Mouse (Mus musculus): ENCODE data around the gene Tmem150c.

Tmem150c gene

DNA sequence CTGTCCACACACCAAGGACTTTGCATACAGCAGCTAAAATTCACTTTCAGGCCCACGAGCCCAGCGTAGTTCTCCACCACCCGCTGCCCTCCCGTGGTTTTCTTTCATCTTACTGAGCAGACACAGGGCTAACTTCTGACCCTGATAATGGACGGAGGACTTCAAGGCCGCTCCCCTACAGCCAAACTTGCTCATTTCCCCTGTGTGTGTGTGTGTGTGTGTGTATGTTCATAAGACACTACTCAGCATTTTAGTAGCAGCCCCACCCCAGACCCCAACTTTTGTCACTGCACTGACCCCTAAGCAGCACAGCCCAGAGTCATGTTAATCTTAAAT lies at the start of gene Tmem150c:
Gene Tmem150c (minus strand): TSS at position 171 of the 336 bp plus-strand sequence.
- in situ Hi-C loops (cut with MboI, MseI): no loop called here

DNA sequence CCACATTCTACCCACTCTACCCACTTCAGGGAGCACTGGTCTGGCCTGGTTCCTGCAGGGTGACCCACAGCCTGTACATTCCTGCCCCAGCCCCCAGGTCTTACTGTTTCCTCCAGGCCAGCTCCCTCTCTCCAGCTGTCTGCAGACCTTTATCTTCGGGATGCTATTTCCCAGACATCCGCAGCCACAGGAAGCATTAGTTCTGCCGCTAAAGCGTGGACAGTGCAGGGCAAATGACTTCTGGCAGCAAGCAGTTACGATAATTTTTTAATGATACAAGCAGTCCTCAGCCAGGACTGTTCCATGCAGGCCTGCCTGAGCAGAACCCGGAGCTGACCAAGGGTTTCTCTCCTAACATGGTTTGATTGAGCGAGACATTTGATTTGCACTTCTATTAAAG lies 49.5 kb upstream of the Tmem150c start:
- in situ Hi-C loops (cut with MboI, MseI): no loop called here

DNA sequence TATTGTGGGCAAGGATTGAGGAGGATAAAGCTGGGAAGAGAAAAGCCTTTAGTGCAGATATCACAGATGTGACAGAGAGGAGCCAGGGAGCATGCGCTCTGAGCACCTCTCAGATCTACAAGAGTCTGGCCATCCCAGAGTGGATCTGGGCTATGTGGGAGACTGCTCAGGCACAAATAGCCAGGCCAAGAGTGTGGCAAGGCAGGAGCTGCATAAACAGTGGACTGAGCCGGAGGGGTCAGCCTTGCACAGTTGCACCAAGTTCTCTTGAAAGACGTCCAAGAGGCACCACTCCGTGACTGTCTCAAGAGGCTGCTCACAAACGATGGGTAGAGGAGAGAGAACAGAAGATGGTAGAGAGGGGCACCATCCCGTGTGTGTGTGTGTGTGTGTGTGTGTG lies 47.1 kb upstream of the Tmem150c start:
- in situ Hi-C loops (cut with MboI, MseI): no loop called here

DNA sequence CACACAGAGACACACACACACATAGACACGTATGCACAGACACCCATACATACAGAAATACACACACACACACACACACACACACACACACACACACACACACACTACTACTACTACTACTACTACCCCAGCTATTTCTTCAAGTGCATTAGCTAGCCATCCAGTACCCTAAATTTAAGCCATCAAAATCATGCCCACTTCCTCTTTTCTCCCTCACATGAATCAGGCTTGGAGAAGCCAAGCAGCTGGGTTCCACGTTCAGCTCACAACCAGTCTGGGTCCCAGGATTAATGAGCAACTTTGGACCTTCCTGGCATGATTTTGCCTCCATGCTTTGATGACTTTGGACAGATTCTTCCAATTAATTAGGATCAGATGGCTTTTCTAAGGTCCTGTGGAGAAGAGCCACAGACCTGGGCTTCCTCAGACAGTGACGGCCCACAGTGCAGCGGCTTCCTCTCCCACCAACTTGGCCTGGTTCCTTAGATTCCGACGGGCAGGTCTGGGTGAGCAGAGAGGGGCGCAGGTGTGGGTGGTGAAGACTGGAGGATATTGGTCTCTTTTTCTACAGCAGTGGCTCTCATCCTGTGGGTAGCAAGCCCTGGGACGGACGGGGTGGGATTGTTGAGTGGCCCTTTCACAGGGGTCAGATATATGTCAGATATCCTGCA lies 46.0 kb upstream of the Tmem150c start:
- in situ Hi-C loops (cut with MboI, MseI): no loop called here

DNA sequence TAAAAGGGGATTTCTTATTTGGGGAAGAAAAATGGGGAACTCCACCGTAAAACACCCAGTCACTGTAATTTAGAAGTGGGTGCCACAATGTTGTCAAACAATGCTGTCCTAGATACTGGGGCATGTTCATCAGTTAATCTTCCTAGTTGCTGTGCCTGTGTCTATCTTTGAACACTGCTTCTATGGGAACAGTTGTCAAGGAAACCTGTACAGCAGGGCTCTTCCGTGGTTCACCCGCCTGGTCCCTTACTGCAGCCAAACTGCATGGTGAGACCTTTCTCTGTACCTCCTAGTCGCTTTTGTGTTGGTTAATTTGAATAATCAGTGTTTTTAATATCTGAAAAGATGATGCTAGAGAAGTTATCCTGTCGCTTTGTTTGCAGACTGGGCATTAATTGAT lies 41.2 kb upstream of the Tmem150c start:
- in situ Hi-C loops (cut with MboI, MseI): no loop called here

DNA sequence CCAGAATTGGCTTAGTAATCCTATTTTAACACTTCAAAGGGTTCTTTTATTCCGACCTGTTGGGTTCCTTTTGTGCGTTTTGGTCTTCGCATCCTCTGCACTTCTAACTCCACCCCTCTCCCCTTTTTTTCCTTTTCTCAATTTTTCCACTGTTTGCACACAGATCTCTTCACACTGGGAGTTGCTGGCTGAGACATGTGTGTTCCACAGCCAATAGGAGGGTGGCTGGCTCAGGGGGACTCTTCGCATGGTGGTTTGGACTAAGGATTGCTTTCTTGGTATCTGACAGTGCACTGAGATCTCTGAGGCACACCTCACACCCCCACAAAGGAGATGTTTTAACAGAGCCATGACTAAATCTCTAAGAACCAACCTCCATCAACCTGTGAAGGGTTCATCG lies 40.7 kb upstream of the Tmem150c start:
- in situ Hi-C loops (cut with MboI, MseI): no loop called here

DNA sequence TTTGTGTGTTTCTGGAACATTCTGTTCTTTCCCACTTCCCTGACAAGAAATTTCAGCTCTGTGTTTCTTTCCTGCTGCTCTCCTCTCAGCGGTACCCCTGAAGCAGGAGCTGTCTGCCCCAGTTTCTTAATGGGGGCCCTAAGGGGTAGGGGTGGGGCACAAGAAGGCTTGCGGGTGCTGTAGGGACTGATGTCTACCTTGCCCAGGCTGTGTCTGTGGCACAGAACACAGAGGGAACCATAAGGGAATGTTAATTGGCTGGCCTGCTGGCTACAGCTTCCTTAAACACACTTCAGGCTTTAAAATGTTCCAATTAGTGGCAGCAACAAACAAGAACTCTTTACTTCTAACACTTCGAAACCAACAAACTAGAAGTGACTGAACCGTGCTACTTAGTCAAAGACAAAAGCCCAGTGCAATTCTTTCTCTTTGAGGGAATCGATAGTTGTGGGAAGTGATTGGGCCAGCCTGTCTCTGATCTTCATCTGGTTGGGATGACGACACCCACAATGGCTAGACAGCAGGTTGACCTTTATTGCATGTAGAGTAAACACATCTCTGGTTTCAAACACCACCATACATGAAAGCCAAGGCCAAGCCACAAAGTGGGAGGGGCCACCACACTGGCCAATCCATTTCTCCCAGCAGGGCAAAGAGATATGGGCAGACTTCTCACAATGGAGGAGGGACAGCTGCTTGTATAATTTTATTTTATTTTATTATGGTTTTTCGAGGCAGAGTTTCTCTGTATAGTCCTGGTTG lies 39.7 kb upstream of the Tmem150c start:
- in situ Hi-C loops (cut with MboI, MseI): no loop called here

DNA sequence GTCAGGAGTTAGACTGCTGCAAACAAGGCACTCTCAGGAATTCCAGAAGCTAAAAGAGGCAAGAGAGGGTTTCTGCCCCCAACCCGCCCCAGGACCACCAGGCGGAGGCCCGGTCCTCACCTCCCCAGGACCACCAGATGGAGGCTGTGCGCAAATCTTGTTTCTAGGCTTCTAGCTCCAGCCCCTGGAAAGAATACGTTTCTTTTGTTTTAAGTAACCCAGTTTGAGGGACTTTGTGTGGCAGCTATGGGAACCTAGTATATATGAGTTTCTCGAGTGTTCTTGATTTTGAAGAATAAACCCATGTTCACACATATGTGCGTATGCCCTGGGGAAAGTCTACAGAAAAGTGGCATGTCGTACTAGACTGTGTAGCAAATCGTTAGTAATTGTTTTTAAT lies 37.9 kb upstream of the Tmem150c start:
- in situ Hi-C loops (cut with MboI, MseI): no loop called here

DNA sequence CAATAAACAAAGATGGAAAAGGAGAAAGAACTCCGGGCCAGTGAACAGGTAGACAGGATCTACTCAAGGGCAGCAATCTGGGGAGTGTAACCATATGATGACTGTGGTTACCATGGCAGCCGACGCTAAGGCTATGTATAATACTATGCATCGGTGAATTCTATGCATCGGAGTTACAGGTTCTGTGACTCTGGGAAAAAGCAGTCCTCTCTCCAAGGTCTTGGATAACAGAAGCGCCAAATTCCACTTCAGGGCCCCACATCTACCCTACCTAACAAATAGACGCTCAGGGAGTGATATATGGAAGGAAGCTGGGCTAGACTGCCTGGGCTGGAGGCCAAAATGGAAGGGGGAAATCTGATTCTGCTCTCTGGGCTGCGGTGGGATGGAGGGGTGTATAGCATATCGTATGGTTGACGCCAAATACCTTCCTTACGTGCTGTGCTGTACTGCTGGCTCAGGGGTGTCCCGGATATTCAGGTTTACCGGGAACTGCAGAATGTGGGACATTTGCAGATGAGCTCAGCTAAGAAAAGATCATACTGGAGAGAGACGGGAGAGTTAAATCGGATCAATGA lies 37.3 kb upstream of the Tmem150c start:
- in situ Hi-C loops (cut with MboI, MseI): no loop called here

DNA sequence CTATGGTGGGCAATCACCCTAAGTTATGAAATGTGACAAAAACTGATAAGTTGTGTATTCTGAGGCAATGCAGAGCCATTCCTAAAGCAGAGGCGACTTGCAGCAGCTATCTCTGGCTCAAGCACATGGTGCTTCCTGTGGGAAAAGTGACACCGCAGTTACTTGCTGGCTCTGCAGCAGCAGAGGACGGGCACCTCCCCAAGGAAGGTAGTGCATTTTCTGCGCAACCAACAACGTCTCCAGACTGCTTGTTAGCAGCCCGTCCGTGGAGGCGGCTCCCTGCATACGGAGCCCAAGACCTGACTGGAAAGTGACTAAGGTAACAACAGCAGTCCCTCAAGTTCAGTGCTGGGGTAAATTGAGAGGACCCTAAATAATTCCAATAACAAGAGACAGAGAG lies 36.8 kb upstream of the Tmem150c start:
- in situ Hi-C loops (cut with MboI, MseI): no loop called here

DNA sequence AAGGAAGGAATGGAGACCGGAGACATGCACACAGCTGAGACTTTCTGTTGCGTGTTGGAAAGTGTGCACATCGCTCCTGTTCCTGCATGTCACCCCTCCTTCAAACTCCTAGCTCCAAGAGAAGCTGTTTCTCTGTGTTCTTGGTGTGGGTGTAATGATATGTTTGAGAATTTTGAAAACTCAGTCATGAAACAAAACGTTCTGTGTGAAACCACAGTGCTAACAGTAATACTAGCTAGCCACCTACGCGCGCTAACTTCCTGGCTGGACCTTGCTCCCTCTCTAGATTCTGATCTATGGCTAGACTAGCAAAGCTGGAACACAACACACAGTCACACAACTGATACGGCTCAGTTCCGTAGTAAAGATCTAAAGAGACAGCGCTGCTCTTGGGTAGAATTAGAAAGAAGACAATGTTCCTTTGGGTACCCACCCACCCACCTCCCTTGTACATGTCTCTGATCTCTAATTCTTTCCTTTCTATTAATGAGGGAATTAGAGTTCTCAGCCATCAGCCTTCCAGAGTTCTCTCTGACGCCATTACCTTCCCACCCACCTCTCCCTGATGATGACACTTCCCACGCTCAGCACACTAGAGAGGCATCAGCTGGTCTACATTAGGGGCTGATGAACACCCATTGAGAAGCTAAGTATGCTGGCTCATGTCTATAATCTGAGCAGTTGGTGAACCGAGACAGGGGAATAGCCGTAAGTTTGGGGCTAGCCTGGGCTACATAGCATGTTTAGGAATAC lies 32.0 kb upstream of the Tmem150c start:
- in situ Hi-C loops (cut with MboI, MseI): no loop called here

DNA sequence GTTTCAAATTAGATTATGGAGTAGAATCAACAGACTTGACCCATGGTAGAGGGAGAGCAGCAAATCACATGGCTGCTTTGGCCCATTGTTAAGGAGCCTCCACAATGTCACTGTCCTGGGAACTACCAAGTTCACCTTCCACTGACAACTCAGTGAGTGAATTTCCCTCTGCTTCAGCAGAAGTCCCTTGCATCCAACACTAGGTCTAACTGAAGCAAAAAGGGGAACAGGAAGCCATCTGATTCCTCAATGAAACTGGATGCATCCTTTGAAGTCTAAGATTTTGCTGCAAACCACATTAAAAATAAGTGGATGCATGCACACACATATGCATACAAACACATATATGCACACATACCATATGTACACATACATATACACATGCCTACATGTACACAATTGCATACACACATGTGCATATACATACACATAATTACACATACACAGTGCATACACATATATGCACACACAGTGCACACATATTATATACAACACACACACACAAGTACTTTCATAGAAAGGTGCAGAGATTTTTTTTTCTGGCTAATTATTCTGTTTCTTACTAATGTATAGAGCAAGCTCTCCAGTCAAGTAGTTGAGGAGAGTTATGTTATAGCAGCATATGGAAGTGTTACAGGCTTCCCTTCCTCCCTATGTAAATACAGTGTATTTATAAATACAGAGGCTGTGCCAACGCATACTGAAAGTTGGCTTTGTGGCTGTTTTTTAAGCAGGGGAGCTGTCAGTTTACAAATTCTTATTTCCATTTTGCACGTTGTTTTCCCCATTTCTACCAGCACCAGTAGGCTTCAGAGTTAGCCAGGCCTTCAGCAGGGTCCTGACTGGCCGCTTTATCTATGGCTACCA lies 27.7 kb upstream of the Tmem150c start:
- in situ Hi-C loops (cut with MboI, MseI): no loop called here

DNA sequence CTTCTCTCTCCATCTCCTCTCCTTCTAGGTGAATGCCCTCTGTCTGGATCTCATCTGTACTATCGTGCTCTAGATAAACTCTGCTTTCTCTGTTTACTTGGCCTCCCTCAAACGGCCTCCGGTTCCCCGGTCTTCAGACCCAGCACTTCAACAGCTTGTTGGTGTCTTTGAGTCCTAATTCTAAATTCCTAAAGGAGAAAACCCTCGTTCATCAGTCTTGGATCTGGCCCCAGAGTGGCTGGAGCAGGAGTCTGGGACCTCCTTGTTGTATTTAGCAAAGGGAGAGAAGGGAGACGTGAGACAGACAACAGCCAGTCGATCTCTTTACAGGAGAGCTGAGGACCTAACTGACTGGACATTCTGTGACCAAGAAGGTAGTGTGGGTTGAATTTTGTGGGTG lies 27.0 kb upstream of the Tmem150c start:
- in situ Hi-C loops (cut with MboI, MseI): no loop called here

DNA sequence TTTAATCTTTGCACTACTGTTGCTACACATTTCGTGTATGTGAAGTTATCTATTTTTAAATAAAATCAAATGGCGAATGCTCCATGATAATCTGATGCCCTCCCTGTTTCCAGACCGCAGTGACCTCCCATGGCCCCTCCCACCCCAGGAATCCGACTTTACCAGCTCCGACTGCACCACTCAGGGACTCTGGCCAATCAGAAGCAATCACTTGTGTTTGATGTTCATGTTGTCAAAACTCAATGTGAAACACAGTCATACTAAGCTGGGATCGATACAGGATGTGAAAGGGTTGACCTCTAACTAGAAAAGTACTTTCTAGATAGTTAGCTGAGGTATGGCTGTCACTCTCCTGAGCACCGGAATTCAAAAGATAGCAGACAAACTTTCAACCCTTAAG lies 26.3 kb upstream of the Tmem150c start:
- in situ Hi-C loops (cut with MboI, MseI): no loop called here

DNA sequence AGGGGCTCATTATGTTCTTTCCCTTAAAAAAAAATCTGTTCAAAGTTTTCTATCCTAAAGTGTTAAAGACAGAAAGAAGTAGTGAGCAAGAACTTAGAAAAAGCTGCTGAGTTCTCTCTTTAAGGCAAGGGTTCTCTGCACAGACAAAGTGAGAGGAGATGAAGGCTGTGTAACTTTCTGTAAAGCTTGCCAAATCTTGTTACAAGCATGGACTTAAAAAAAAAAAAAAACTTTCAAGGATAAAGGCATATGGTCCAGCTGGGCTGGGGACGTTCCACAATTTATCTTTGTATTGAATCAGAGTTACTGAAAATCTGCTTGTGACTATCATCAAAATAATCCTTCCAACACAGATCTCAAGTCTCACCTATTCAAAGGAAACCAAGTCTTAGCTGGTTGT lies 21.4 kb upstream of the Tmem150c start:
- in situ Hi-C loops (cut with MboI, MseI): no loop called here

DNA sequence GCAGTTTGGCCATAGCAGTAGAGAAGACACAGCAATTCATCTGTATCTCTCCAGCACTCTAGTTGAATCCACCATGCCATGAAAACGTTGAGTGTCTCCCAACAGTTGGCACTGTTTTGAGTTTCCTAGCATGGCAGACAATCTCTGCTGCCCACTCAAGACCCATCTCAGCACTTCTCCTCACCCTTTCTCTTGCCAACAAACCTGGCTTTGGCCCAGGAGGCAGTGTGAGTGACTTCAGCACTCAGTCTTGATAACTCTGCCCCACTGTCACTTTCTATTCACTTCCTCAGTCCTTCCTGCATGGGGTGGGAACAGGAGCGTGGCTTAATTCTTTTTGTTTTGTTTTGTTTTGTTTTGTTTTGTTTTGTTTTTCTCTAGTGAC lies 19.2 kb upstream of the Tmem150c start:
- in situ Hi-C loops (cut with MboI, MseI): no loop called here

DNA sequence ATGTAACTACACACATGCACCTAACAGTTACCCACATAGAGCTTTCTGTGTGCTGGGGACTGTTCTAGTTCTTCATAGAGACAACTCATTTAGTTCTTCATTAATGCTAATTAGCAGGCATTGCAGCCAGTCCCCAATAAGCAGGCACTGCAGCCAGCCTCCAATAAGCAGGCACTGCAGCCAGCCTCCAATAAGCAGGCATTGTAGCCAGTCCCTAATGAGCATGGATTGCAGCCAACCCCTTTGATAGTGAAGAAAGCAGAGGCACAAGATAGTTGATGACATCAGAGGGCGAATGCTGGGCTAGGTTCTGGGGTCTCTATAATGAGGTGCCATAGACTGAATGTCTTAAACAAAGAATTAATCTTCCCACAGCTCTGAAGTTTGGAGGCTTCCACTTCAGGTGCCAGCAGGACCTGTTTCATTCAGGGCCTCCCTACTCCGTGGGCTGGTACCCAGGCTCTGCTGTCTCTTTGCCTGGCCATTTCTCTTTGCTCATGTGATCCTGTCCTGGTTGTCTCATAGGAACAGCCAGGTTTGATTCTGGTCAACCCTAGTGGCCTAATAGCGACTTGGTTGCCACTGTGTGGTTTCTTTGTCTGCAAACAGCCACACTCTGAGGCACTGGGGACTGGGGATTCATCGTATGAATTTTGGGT lies 18.6 kb upstream of the Tmem150c start:
- in situ Hi-C loops (cut with MboI, MseI): no loop called here

DNA sequence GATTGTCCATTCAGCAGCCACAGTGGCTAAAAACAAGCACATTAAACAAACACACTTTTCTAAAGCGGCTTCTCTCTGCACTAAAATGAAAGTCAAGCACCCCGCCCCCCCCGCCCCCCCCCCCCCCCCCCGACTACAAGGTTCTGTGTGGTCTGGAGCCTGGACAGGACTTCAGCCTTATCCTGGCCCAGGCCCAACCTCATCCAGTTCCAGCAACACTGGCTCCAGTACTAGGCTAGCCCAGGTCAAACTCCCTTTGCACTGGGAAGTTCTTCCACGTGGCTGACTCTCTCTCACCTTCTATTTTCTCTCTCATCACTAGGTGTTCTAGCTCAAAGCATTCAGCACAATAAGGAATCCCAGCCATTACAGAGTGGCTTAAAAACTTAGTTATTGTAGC lies 17.9 kb upstream of the Tmem150c start:
- in situ Hi-C loops (cut with MboI, MseI): no loop called here

DNA sequence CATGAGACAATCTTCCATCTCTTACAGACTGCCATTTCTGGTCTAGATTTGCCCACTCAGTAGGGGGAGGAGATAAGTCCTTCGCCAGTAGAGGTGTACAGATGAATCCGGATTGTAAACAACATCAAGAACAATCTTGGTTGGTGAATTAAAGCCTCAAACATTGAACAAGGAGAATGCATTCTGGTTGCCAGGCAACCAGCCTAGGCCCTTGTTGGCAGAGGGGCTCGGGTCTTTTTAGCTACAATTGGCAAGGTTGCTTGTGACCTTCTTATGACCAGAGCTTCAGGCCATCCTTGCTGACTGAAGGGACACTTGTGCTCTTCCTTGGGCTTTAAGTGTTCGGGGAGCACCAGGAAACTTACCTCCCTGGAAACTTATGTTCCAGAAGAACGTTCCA lies 16.5 kb upstream of the Tmem150c start:
- in situ Hi-C loops (cut with MboI, MseI): no loop called here

DNA sequence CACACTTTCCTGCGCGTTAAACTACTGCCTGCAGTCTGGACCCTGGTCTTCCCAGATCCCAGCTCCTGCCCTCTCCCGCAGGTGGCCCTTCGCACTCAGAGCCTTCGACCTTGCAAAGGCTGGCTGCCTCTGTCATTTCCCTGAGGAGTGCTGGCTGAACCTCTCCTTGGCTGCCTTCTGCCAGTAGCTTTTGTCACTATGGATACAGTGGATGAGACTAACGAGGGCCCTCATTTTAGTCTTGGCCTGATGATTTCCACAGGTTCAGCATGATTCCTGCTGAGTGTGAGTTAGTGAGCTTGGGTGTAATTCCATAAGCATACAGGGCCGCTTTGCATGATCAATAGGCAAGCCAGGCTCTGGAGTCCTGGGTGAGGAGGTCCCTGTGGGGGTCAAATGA lies 16.0 kb upstream of the Tmem150c start:
- in situ Hi-C loops (cut with MboI, MseI): no loop called here

DNA sequence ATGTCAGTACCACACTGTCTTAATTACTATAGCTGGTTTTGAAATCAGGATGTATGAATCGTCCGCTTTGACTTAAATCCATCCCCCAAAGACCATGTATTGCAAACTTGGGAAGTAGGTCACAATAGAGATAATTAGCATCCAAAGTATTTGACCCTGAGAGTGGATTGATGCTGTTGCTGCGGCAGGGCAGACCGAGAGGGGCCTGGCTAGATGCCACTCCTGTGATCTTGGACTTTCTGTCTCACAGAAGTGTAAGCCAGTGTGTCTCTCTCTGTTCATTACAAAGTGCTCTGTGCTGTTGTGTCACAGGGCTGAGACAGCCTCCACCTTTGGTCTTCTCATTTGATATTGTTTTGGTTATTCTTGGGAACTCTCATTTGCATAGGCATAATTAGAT lies 12.5 kb upstream of the Tmem150c start:
- in situ Hi-C loops (cut with MboI, MseI): no loop called here
